Mouse (Mus musculus): ENCODE results near the gene Tubg1.
A peak's percentile ranks its signal among the peaks of the same experiment; 100 is the strongest.

Tubg1 gene

DNA sequence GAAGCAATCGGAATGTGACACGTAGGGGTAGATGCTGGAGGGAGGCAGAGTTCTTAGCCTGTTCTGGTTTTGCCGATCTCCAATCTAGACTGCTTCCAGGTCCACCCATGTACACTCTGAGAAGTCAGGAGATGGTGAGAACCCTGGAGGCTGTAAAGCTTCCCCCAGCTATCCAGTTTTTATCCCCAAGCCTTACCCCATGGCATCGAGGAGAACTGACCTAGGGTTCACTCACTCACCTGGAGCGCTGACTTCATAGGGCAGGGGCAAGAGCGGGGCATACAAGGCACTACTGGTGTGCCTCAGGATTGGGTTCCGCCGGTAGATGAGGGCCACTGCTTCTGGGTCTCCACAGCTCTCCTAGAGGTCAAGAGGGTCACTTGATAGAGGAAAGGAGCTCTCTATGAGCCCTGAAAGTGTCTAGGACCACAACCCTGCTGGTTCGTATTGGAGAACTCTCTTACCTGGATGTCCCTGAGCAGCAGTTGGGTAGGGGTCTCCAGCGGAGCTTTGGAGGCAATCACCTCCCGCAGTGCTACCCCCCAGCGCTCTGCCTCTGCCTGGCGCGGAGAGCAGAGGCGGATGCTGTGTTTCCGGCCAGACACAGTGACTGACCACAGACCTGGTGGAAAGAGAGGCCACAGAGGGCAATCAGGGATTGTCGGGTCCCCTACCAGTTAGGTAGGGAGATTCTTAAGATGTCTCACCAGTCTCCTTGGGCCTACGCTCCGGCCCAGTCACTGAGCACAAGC lies 47.6 kb downstream of the Tubg1 start:
- DNase-seq, result peak in 1 of 2 experiments; percentile 13

DNA sequence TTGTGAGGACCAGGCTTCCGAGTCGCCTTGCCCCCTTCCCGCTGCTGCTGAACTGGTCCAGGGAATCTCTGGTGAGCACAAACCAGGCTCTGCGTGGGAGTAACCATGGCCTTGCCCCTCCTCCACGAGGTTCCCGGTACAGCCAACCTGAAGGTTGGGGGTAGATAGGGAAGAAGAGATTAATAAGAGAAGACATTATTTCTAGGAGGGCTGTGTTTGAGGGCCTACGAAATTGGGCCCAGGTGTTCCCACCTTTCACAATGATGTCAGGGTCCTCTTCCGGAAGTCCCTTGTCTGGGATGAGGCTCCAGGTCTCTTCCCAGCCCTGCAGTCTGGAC lies 48.2 kb downstream of the Tubg1 start:
- peak in 1 of 2 experiments; percentile 21 for DNase-seq

GRCm38 (mm10) chr11:101168301-101168980 lies 48.7 kb downstream of the Tubg1 start:
- peak; percentile 81 to 83 for DNase-seq

DNA sequence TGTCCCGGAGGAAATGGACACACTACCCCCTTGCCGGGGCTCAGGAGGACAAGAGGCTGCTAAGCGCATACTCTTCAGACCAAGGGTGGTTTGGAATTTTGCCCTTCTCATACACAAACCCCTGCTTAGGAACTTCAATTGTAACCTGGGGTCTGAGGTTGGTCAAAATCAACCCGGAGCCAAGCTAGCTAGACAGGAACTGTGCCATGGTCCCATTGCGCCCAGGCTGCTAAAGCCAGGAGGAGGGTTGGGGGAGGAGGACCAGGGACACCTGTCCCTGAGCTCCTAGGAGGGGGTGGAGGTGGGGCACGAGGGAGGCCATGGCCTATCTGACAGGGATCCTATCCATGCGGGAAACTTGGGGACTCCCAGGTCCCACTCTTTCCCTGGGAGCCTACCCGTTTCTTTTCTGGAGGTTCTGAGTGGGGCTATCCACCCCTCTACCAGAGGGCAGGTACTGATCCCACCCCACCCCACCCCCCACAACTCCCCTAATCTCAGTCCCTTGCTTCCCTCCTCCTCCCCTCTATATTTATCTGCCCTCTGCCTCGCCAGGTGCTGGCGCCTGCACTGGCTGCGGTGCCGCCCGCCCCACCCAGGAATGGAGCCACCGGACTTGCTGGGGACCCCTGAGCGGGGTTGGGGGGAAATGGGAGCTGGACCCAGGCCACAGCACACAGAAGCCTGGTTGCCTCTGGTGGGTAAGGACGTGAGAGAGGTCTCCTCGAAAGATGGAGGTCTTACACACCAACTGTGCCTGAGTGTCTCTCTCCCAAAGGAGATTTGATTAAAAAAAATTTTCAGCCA lies 49.8 kb downstream of the Tubg1 start:
- DNase-seq, result peak in 1 of 2 experiments; percentile 30

GRCm38 (mm10) chr11:101170354-101170810 lies 50.6 kb downstream of the Tubg1 start, which contains the start of gene Cntnap1:
Gene Cntnap1, plus strand, starts transcription at chr11:101170523.
- DNase-seq, result peak; percentile 74 to 83

GRCm38 (mm10) chr11:101170811-101171610 lies 51.3 kb downstream of the Tubg1 start, which contains the start of gene Plekhh3:
Gene Plekhh3, minus strand, starts transcription at chr11:101171351.
- peak; percentile 94 to 97 for DNase-seq

DNA sequence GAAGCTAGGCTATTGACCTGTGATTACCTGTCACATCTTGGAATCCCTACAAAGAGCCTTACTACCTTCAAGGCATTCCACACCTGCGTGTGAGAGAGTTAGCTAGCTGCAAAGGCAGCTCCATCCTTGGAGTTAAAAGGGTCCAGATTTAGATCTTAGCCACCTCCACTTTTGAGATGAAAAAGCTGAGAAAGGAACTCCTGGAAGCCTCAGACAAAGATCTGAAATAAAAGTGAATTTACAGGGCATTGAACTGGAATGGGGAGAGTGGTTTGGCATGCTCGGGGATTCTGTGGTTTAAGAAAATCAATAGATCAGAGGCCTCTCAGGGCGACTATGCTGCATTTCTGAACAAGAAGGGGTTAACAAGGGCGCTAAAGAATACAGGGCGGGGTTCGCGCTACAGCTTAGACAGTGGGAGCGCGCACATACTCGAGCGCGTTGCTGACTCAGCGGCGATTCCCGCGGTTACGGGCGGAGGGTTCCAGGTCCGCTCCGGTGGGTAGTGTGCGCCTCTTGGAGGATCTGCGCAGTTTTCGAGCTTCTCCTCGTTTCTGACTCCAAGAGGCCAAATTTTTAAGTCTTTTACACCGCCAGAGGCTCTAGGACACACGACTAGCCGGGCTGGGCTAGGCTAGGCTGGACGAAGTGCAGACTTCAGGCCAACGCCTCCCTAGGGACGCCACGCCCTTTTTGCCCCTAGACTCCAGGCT lies 52.1 kb downstream of the Tubg1 start:
- DNase-seq, result peak; percentile 82 to 88

DNA sequence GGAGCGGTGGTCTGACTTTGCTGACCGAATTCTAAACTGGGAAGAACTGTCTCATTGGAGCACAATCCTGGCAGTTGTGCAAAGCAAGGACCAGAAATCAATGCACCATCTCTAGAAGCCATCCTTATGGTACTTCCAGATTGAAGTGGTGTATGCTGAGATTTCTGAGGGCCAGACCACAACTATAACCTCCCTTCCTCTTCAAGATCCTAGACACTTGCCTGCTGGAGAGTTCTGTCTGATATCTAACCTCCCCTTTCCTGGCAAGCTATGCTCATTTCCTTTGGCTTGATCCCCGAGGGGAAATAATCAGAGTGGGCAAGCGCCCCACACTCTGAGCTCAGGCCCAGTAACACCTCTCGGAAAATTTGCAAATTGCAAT lies 52.7 kb downstream of the Tubg1 start:
- DNase-seq, result no peak

GRCm38 (mm10) chr11:101173112-101173511 lies 53.4 kb downstream of the Tubg1 start:
- DNase-seq, result peak; percentile 73 to 81

GRCm38 (mm10) chr11:101173631-101174388 lies 54.1 kb downstream of the Tubg1 start:
- DNase-seq, result peak; percentile 86 to 91

- no peak for DNase-seq
Observed at GRCm38 (mm10) chr11:101174389-101174745, 54.6 kb downstream of the Tubg1 start.

DNA sequence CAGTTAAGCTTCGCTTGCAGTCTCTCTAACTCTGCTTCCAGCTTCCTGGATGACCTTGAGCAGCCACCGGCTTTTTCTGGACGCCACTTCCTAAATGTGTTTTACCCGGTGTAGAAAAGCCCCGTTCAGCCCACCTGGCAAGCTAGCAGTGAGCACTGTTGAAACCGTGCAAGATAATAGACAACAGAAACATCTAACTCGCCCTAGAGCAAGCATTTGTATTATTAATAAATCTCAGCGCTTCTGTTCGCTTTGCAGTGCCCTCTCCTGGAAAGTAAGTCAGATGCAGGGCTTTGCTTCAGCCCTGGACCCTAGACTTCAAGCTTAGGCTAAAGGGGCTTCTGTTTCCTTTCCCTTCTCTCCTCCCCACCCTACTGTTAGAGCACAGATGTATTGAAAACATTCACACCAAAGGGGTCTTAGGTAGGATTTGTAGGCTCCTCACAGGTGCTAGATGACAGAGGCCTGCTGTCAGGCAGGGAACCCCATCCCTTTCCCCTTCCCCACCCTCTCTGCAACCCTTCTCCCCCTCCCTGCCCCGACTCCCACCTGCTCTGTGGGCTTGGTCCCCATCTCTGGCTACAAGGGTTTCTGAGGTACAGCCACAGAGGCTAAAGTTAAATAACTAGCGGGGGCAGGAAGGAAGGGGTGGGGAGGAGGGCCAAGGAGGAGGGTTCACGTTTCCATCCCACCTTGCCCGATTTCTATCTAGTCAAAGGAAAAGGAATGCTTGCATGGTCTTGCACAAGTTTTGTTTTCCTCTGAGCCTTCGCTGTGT lies 55.3 kb downstream of the Tubg1 start, which contains the start of gene Ccr10:
Ccr10 (minus strand) TSS at position 593 of the 778 bp plus-strand sequence.
- DNase-seq, result peak in 1 of 2 experiments; percentile 52

GRCm38 (mm10) chr11:101175636-101176116 lies 55.9 kb downstream of the Tubg1 start:
- DNase-seq, result no peak
